Mouse (Mus musculus) cerebellum, adult 2 months (tissue): ENCODE measurements at regions not wholly inside any gene's neighbourhood (a gene's known extent, or its start where the extent isn't known, plus 50 kb on each side); places are given as distances from the start of the nearest gene placed in this dataset.

Source experiments
- CTCF ChIP-seq: fragments of 200-500 bp; IDR thresholded peaks from 2 replicates; pipeline ENCODE4 v1.5.1; 2011; ENCODE audit warnings: low read depth, mild to moderate bottlenecking, control low read depth, low read length, moderate library complexity, borderline replicate concordance; ENCODE audit not compliant: insufficient read depth
- POLR2A ChIP-seq: fragments of 200-500 bp; IDR thresholded peaks from 2 replicates; pipeline ENCODE4 v1.6.1; 2011; ENCODE audit warnings: low read length, control low read depth, borderline replicate concordance; ENCODE audit not compliant: insufficient read depth

DNA sequence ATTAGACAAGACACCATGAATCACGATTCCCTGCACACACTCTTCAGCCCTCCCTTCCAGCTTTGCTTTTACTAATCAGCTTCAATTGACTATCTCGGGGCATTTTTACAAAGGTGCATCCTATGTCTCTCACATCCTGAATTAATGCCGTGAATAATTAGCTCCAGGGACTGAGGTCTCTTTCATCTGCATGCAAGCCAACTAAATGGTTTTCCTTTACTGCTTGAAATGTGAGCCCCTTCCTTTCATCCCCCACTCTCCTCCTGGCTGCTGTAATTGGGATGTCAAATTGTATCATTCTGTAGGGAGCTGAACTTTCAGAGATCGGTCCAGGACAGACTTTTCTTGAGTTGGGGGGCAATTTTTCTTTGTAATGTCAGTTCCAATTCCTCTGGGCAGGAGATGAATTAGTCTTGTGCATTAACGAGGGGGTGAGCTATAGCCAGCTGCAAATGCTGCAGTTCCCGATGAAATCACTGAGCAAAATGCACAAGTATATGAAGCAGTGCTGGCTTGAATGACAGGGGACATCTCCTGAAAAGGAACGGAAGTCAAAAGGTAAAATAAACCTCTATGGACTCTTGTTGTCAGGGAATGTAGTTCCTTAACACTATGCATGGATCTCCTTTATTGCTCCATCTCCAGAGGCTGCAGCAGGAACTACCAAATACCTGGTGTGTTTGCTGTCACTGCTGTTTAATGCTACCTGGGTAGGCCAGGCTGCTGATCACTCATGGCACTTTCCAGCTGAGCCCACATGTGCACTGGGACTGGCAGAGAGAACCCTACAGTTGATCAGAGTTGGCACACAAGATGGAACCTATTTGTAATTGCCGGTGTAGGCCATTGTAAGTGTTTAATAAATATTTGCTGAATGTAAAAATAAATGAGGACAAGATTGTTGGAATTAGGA is 1420.2 kb upstream of the Gm7489 start:
- TF ChIP-seq CTCF (no peak), POLR2A (no peak)
